21 mouse cellular contexts compared by ENCODE assay signal in genomic region chr17:53622125-53622524, GRCm38 (mm10). TPM values are rescaled to one million over a fixed set of nuclear protein-coding genes. Genes with fewer than 3 reads are reported as not detected.
DNase-seq lines count a peak whose midpoint lies in the region; ATAC-seq and TF ChIP-seq lines count a peak whose summit lies in the region.
"Had no signal": no experiment of that assay in that cellular context is flagged by ENCODE, and none has a peak within 500 bp of the region (broad histone marks: within the 10 kb centered on the region; RNA-seq: fewer than 3 reads in every experiment).

No protein-coding gene starts in this region.

- H3K36me3 ChIP-seq in MEL (ENCODE audit: control insufficient read depth in 1 of 2, insufficient read depth in 2 of 2, low read length in 2 of 2), result peaks cover 2 to 31% of the 10 kb centered on the region in 2 experiments; a peak in 3 of 4 replicates
- no peaks in the 10 kb centered on the region for H3K36me3 ChIP-seq in liver, embryonic 11.5 days (ENCODE audit: control insufficient read depth, insufficient read depth, low read length)
- H3K36me3 ChIP-seq in liver, embryonic 15.5 days (replicated peaks), result peaks cover 21% of the 10 kb centered on the region
- H3K36me3 ChIP-seq in forebrain, embryonic 11.5 days (ENCODE audit: control insufficient read depth, insufficient read depth, low read length), result no peaks in the 10 kb centered on the region

- no peak for TF ChIP-seq RAD21 in MEL (IDR thresholded peaks at IDR 0.05; ENCODE audit: low read depth, low read length)

- peak; percentile 66 to 72 for TF ChIP-seq EP300 in MEL (IDR thresholded peaks at IDR 0.05; ENCODE audit: low read depth in 1 of 2, low read length in 2 of 2)

- peaks cover 18 to 31% of the 10 kb centered on the region in 2 experiments for H3K4me1 ChIP-seq in MEL (ENCODE audit: control insufficient read depth in 1 of 2, insufficient read depth in 2 of 2, low read length in 2 of 2)
- H3K4me1 ChIP-seq in liver, embryonic 11.5 days (replicated peaks; ENCODE audit: control insufficient read depth, insufficient read depth, low read length), result peaks cover 13% of the 10 kb centered on the region
- peaks cover 25% of the 10 kb centered on the region for H3K4me1 ChIP-seq in liver, embryonic 15.5 days (replicated peaks)
- H3K4me1 ChIP-seq in forebrain, embryonic 11.5 days (replicated peaks; ENCODE audit: control insufficient read depth, insufficient read depth, low read length), result no peaks in the 10 kb centered on the region
- H3K4me1 ChIP-seq: embryonic facial prominence, embryonic 15.5 days; forebrain, embryonic 10.5 days; forebrain, embryonic 15.5 days; hindbrain, embryonic 12.5 days had no signal

- H3K79me2 ChIP-seq in MEL (ENCODE audit: control insufficient read depth, insufficient read depth, low read length, poor library complexity), result no peaks in the 10 kb centered on the region

- peak overlapping the region; percentile 13 for H3K27ac ChIP-seq in MEL (ENCODE audit: control insufficient read depth, low read depth, low read length)
- H3K27ac ChIP-seq in liver, embryonic 11.5 days (ENCODE audit: low read depth, low read length), result no peak overlapping the region
- H3K27ac ChIP-seq in liver, embryonic 15.5 days (replicated peaks), result no peak overlapping the region
- no peak overlapping the region for H3K27ac ChIP-seq in forebrain, embryonic 11.5 days (ENCODE audit: low read depth, low read length)
- H3K27ac ChIP-seq: embryonic facial prominence, embryonic 15.5 days; forebrain, embryonic 10.5 days; forebrain, embryonic 15.5 days; hindbrain, embryonic 12.5 days had no signal

- H3K4me3 ChIP-seq in MEL (ENCODE audit: control insufficient read depth in 1 of 2, insufficient read depth in 1 of 2, low read depth in 2 of 2, low read length in 2 of 2), result no peak overlapping the region
- no peak overlapping the region for H3K4me3 ChIP-seq in liver, embryonic 11.5 days (ENCODE audit: low read depth, low read length)
- H3K4me3 ChIP-seq in liver, embryonic 15.5 days (replicated peaks), result no peak overlapping the region
- H3K4me3 ChIP-seq in forebrain, embryonic 11.5 days (ENCODE audit: low read depth, low read length), result no peak overlapping the region
- H3K4me3 ChIP-seq: embryonic facial prominence, embryonic 15.5 days; erythroblast, embryonic 14.5 days; forebrain, embryonic 10.5 days; forebrain, embryonic 15.5 days; hindbrain, embryonic 12.5 days had no signal

- peak; percentile 41 for DNase-seq in MEL (ENCODE audit: low read depth, low spot score)
- no peak for DNase-seq in liver, embryonic 11.5 days (ENCODE audit: low spot score)
- DNase-seq in cerebellum, postnatal 10 days, result no peak
- DNase-seq in forebrain, embryonic 11.5 days (ENCODE audit: low spot score), result no peak
- no peak for DNase-seq in right cerebral cortex, adult 2 months (ENCODE audit: low spot score in 2 of 2)
- DNase-seq: adrenal gland, postnatal 10 days; cerebellum, adult 2 months; cerebellum, postnatal 14 days; embryo, embryonic 11 days; gastrocnemius, postnatal 36 days; heart, adult 11 months; heart, postnatal 10 days; heart, postnatal 4 days had no signal

- 46% methylated on average over 3 of the region's 3 CpGs for WGBS in liver, embryonic 11.5 days
- WGBS in liver, embryonic 15.5 days (ENCODE audit: insufficient replicate concordance), result 16% methylated on average over 3 of the region's 3 CpGs
- 78% methylated on average over 3 of the region's 3 CpGs for WGBS in forebrain, embryonic 11.5 days

- H3K4me2 ChIP-seq in liver, embryonic 11.5 days, result no peak overlapping the region
- H3K4me2 ChIP-seq in liver, embryonic 15.5 days, result 0 out of 2 replicates have a peak overlapping the region, but pooled peaks have one; percentile 2
- H3K4me2 ChIP-seq in forebrain, embryonic 11.5 days (ENCODE audit: low read depth, low read length, severe bottlenecking), result no peak overlapping the region
- H3K4me2 ChIP-seq: embryonic facial prominence, embryonic 15.5 days; forebrain, embryonic 15.5 days; hindbrain, embryonic 12.5 days had no signal

- TF ChIP-seq CTCF in MEL (IDR thresholded peaks at IDR 0.05 in 2 of 3, conservative IDR thresholded peaks at IDR 0.05 in 1 of 3; ENCODE audit: control insufficient read depth in 1 of 3, insufficient read depth in 1 of 3, low read depth in 2 of 3, low read length in 3 of 3, poor library complexity in 1 of 3, severe bottlenecking in 1 of 3), result no peak

- peak; percentile 80 for ATAC-seq in liver, embryonic 11.5 days (replicated peaks; ENCODE audit: low FRiP score)
- peak; percentile 73 for ATAC-seq in liver, embryonic 15.5 days (ENCODE audit: insufficient read depth)
- ATAC-seq in forebrain, embryonic 11.5 days (replicated peaks; ENCODE audit: low FRiP score), result no peak
- ATAC-seq: forebrain, embryonic 15.5 days; hindbrain, embryonic 16.5 days had no signal

- no peak overlapping the region for H3K9ac ChIP-seq in MEL (ENCODE audit: control insufficient read depth, low read depth, low read length, poor library complexity, severe bottlenecking)
- no peak overlapping the region for H3K9ac ChIP-seq in liver, embryonic 11.5 days (ENCODE audit: low read depth, low read length)
- H3K9ac ChIP-seq in liver, embryonic 15.5 days, result no peak overlapping the region
- no peak overlapping the region for H3K9ac ChIP-seq in forebrain, embryonic 11.5 days (ENCODE audit: low read length)
- H3K9ac ChIP-seq: embryonic facial prominence, embryonic 15.5 days; forebrain, embryonic 15.5 days; hindbrain, embryonic 12.5 days had no signal

- H3K27me3 ChIP-seq in MEL (ENCODE audit: control insufficient read depth in 1 of 2, insufficient read depth in 2 of 2, low read length in 2 of 2), result no peaks in the 10 kb centered on the region
- no peaks in the 10 kb centered on the region for H3K27me3 ChIP-seq in liver, embryonic 11.5 days (replicated peaks; ENCODE audit: control insufficient read depth, insufficient read depth, low read length)
- no peaks in the 10 kb centered on the region for H3K27me3 ChIP-seq in liver, embryonic 15.5 days
- H3K27me3 ChIP-seq in forebrain, embryonic 11.5 days (ENCODE audit: control insufficient read depth, insufficient read depth, low read length), result no peaks in the 10 kb centered on the region
- H3K27me3 ChIP-seq: CH12.LX; embryonic facial prominence, embryonic 15.5 days; forebrain, embryonic 15.5 days; hindbrain, embryonic 12.5 days had no signal

- H3K9me3 ChIP-seq in MEL (replicated peaks; ENCODE audit: insufficient read depth, low read length), result no peaks in the 10 kb centered on the region
- H3K9me3 ChIP-seq in liver, embryonic 11.5 days (ENCODE audit: control insufficient read depth, low read length), result no peaks in the 10 kb centered on the region
- no peaks in the 10 kb centered on the region for H3K9me3 ChIP-seq in liver, embryonic 15.5 days (replicated peaks)
- H3K9me3 ChIP-seq in forebrain, embryonic 11.5 days (ENCODE audit: control insufficient read depth, low read length), result no peaks in the 10 kb centered on the region
- H3K9me3 ChIP-seq: embryonic facial prominence, embryonic 15.5 days; forebrain, embryonic 10.5 days; forebrain, embryonic 15.5 days; hindbrain, embryonic 12.5 days had no signal

- no peak for TF ChIP-seq POLR2A in MEL (IDR thresholded peaks at IDR 0.05; ENCODE audit: control insufficient read depth in 1 of 2, insufficient read depth in 1 of 2, low read depth in 1 of 2, low read length in 2 of 2, poor library complexity in 1 of 2)

TF ChIP-seq in MEL, 35 proteins besides CTCF, POLR2A, EP300 and RAD21:
- TF ChIP-seq ZNF384 (IDR thresholded peaks at IDR 0.05; ENCODE audit: low read depth, low read length) (peak; percentile 65), GATA1 (IDR thresholded peaks at IDR 0.05; ENCODE audit: low read depth, low read length) (peak; percentile 84), E2F4 (IDR thresholded peaks at IDR 0.05; ENCODE audit: borderline replicate concordance, low read depth, low read length) (no peak), SIN3A (IDR thresholded peaks at IDR 0.05; ENCODE audit: low read length) (peak; percentile 43; the same call in 1 of the 2 replicates), TCF12 (IDR thresholded peaks at IDR 0.05; ENCODE audit: low read depth, low read length) (peak; percentile 70), TBP (IDR thresholded peaks at IDR 0.05; ENCODE audit: low read depth, low read length) (no peak), RCOR1 (IDR thresholded peaks at IDR 0.05; ENCODE audit: low read depth, low read length) (peak; percentile 73), ETS1 (IDR thresholded peaks at IDR 0.05; ENCODE audit: low read depth, low read length) (peak; percentile 67), BHLHE40 (IDR thresholded peaks at IDR 0.05; ENCODE audit: borderline replicate concordance, low read depth, low read length) (peak; percentile 89), MAX (IDR thresholded peaks at IDR 0.05; ENCODE audit: low read length) (no peak), SMC3 (IDR thresholded peaks at IDR 0.05; ENCODE audit: low read depth, low read length) (0 out of 2 replicates have a peak, but pooled peaks have one; percentile 5), JUND (IDR thresholded peaks at IDR 0.05; ENCODE audit: low read depth, low read length) (no peak)

RNA-seq across cellular contexts. Expression of gene Kat2b, which starts 55.5 kb away (rescaled TPM):
- 6.2 and 6.4 TPM in 2 replicates for total RNA-seq in MEL (2012; rRNA removed)
- 1 to 10 TPM in 1 of 2 experiments, not detected in 1; 7.4 TPM for polyA plus RNA-seq in MEL (2012; ENCODE audit: insufficient read depth in 1 of 2, insufficient read length in 2 of 2, low read depth in 1 of 2, low replicate concordance in 2 of 2, missing spikeins in 1 of 2)
- 7.3 and 8.7 TPM in 2 replicates for polyA plus RNA-seq in liver, embryonic 11.5 days (2014; fragmentation: Nextera tagmentation; extraction: Ambion mirVana)
- polyA plus RNA-seq in liver, embryonic 15.5 days (2015; fragmentation: Nextera tagmentation; extraction: Ambion mirVana), result 4.2 and 5.5 TPM in 2 replicates
- polyA plus RNA-seq in forebrain, embryonic 11.5 days (2014; fragmentation: Nextera tagmentation; extraction: Ambion mirVana), result 5.9 and 6.1 TPM in 2 replicates
